Mouse (Mus musculus) testis, adult 2 months (tissue): ENCODE data around the gene Inpp4b.

Experiments used
- CTCF ChIP-seq: fragments of 200-500 bp; IDR thresholded peaks from 2 replicates; pipeline ENCODE4 v1.5.1; 2012; ENCODE audit warnings: low read depth, mild to moderate bottlenecking, inconsistent platforms, low read length, moderate library complexity; ENCODE audit not compliant: control insufficient read depth, insufficient read depth, insufficient replicate concordance
- POLR2A ChIP-seq: fragments of 200-500 bp; IDR thresholded peaks from 2 replicates; pipeline ENCODE4 v1.6.1; 2012; ENCODE audit warnings: low read depth, mild to moderate bottlenecking, inconsistent platforms, low read length, moderate library complexity; ENCODE audit not compliant: control insufficient read depth

DNA sequence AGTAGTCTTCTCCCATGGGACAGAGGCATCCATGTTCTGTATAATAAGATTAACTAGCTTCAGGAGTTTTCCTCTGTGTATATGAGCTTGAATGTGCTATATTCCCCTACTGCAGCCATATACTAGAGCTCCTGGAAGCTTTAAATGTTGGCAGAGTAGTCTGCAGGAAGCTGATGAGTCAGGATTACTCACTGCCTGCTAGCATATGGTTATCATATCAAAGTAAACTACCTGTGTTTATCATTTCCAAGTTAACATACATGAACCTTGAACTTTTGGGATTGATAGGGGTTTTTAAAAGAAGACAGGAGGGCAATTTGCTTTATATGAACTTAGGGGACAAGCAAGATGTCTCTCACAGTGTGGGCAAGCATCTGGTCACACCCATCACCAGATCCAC lies 498.2 kb downstream of the Inpp4b start:
- no peak for TF ChIP-seq CTCF
- no peak for TF ChIP-seq POLR2A
